Mouse (Mus musculus): ENCODE measurements at regions not wholly inside any gene's neighbourhood (a gene's known extent, or its start where the extent isn't known, plus 50 kb on each side); places are given as distances from the start of the nearest gene placed in this dataset.

GRCm38 (mm10) chr13:43961987-43962386 is 177.4 kb downstream of the Cd83 start:
- TF ChIP-seq CTCF (IDR thresholded peaks at IDR 0.05; ENCODE audit: borderline replicate concordance, extremely low read depth, insufficient read depth, insufficient read length) (no peak), POLR2A (IDR thresholded peaks at IDR 0.05; ENCODE audit: borderline replicate concordance, extremely low read depth, insufficient read depth, insufficient read length, poor library complexity, severe bottlenecking) (no peak)

All from brain, embryonic 14.5 days (tissue).